Mouse (Mus musculus) CH12.LX (cell line): Measurements from ENCODE around the gene Tbc1d2b. TPM values are rescaled to one million over a fixed set of nuclear protein-coding genes. Genes with fewer than 3 reads are reported as not detected.

Experiments used
- DNase-seq: peaks from one replicate; pipeline ENCODE4 v3.0.0-alpha.2; 2013; ENCODE audit errors: extremely low read depth
- H3K27ac ChIP-seq: 2 replicates; pipeline ENCODE4 v1.5.1; 2012; ENCODE audit warnings: low read depth, mild to moderate bottlenecking, control low read depth, moderate library complexity; ENCODE audit not compliant: insufficient read depth
- H3K27me3 ChIP-seq: replicated peaks from 2 replicates; pipeline ENCODE3; 2012; ENCODE audit warnings: inconsistent platforms
- H3K36me3 ChIP-seq, 2 experiments: replicated peaks in 1 of 2; 2 replicates each; pipeline versions ENCODE3 to v1.6.1; 2012; ENCODE audit warnings: inconsistent platforms in 1 of 2, low read length in 1 of 2, mild to moderate bottlenecking in 1 of 2, mixed read lengths in 1 of 2, moderate library complexity in 1 of 2; ENCODE audit not compliant: control insufficient read depth in 1 of 2, insufficient read depth in 1 of 2
- H3K4me1 ChIP-seq, 2 experiments: 2 replicates each; pipeline ENCODE4 v1.6.1; 2012; ENCODE audit warnings: inconsistent platforms in 1 of 2, moderate library complexity in 1 of 2; ENCODE audit not compliant: insufficient read depth in 2 of 2, control insufficient read depth in 1 of 2
- H3K4me2 ChIP-seq: 2 replicates; pipeline ENCODE4 v1.6.1; 2012; ENCODE audit warnings: low read depth, mild to moderate bottlenecking, control low read depth; ENCODE audit not compliant: poor library complexity, insufficient read depth, severe bottlenecking
- H3K4me3 ChIP-seq, 3 experiments: fragments of 150-350 bp in 1 of 3; sonication (generic) in 1 of 3; replicated peaks in 1 of 3; 2 replicates each; pipeline versions ENCODE3 to v1.5.1; 2011 to 2012; ENCODE audit warnings: low read depth in 2 of 3, low read length in 2 of 3, mild to moderate bottlenecking in 2 of 3, moderate library complexity in 2 of 3, control low read depth in 1 of 3, improper control_type of control experiment in 1 of 3, inconsistent platforms in 1 of 3, mixed read lengths in 1 of 3; ENCODE audit not compliant: poor library complexity in 1 of 3
- H3K79me2 ChIP-seq: replicated peaks from 2 replicates; pipeline ENCODE4 v1.6.1; 2012; ENCODE audit warnings: mild to moderate bottlenecking, moderate library complexity; ENCODE audit not compliant: control insufficient read depth, poor library complexity, insufficient read depth, severe bottlenecking; ENCODE audit errors: extremely low read depth
- H3K9ac ChIP-seq: 2 replicates; pipeline ENCODE4 v1.6.1; 2012; ENCODE audit warnings: low read depth, mild to moderate bottlenecking, control low read depth, moderate library complexity; ENCODE audit not compliant: insufficient read depth
- H3K9me3 ChIP-seq: replicated peaks from 2 replicates; pipeline ENCODE3; 2012; ENCODE audit warnings: low read length, inconsistent platforms, mixed read lengths
- CHD1 ChIP-seq: IDR thresholded peaks from 2 replicates; pipeline ENCODE4 v1.6.1; 2012; ENCODE audit warnings: low read depth, low read length, improper control_type of control experiment, inconsistent platforms
- E2F4 ChIP-seq: IDR thresholded peaks from 2 replicates; pipeline ENCODE4 v1.6.1; 2011; ENCODE audit warnings: low read depth, low read length, improper control_type of control experiment; ENCODE audit not compliant: insufficient replicate concordance
- EP300 ChIP-seq: IDR thresholded peaks from 2 replicates; pipeline ENCODE4 v1.6.1; 2011; ENCODE audit warnings: low read length, improper control_type of control experiment
- GABPA ChIP-seq: IDR thresholded peaks from 2 replicates; pipeline ENCODE4 v1.6.1; 2012; ENCODE audit warnings: low read depth, low read length, improper control_type of control experiment, inconsistent platforms; ENCODE audit not compliant: insufficient replicate concordance
- IRF4 ChIP-seq: IDR thresholded peaks from 2 replicates; pipeline ENCODE4 v1.6.1; 2014; ENCODE audit warnings: low read depth, mild to moderate bottlenecking, inconsistent platforms, low read length, improper control_type of control experiment
- KAT2A ChIP-seq: IDR thresholded peaks from 2 replicates; pipeline ENCODE4 v1.6.1; 2012; ENCODE audit warnings: low read length, improper control_type of control experiment, inconsistent platforms; ENCODE audit not compliant: insufficient replicate concordance
- MAZ ChIP-seq: IDR thresholded peaks from 2 replicates; pipeline ENCODE4 v1.6.1; 2012; ENCODE audit warnings: low read depth, mild to moderate bottlenecking, inconsistent platforms, low read length, improper control_type of control experiment, moderate library complexity
- MXI1 ChIP-seq: IDR thresholded peaks from 2 replicates; pipeline ENCODE4 v1.6.1; 2011; ENCODE audit warnings: mild to moderate bottlenecking, low read depth, low read length, improper control_type of control experiment
- MYC ChIP-seq: IDR thresholded peaks from 2 replicates; pipeline ENCODE4 v1.6.1; 2011; ENCODE audit warnings: low read depth, mild to moderate bottlenecking, improper control_type of control experiment, low read length
- NRF1 ChIP-seq: IDR thresholded peaks from 2 replicates; pipeline ENCODE4 v1.6.1; 2014; ENCODE audit warnings: low read depth, mild to moderate bottlenecking, inconsistent platforms, low read length, improper control_type of control experiment, moderate library complexity
- RCOR1 ChIP-seq: conservative IDR thresholded peaks from 2 replicates; pipeline ENCODE4 v1.6.1; 2012; ENCODE audit warnings: low read depth, mild to moderate bottlenecking, inconsistent platforms, low read length, improper control_type of control experiment
- SIN3A ChIP-seq: IDR thresholded peaks from 2 replicates; pipeline ENCODE4 v1.6.1; 2012; ENCODE audit warnings: low read length, improper control_type of control experiment, inconsistent platforms
- TBP ChIP-seq: conservative IDR thresholded peaks from 2 replicates; pipeline ENCODE4 v1.6.1; 2011; ENCODE audit warnings: low read depth, low read length, improper control_type of control experiment
- TCF12 ChIP-seq: IDR thresholded peaks from 2 replicates; pipeline ENCODE4 v1.6.1; 2014; ENCODE audit warnings: low read depth, mild to moderate bottlenecking, inconsistent platforms, low read length, improper control_type of control experiment
- USF1 ChIP-seq: IDR thresholded peaks from 2 replicates; pipeline ENCODE4 v1.6.1; 2014; ENCODE audit warnings: low read depth, mild to moderate bottlenecking, inconsistent platforms, low read length, improper control_type of control experiment
- ZC3H11A ChIP-seq: IDR thresholded peaks from 2 replicates; pipeline ENCODE4 v1.6.1; 2012; ENCODE audit warnings: low read depth, mild to moderate bottlenecking, inconsistent platforms, low read length, improper control_type of control experiment
- ZKSCAN1 ChIP-seq: IDR thresholded peaks from 2 replicates; pipeline ENCODE4 v1.6.1; 2012; ENCODE audit warnings: low read depth, inconsistent platforms, low read length, improper control_type of control experiment, borderline replicate concordance
- ZMIZ1 ChIP-seq: IDR thresholded peaks from 2 replicates; pipeline ENCODE4 v1.6.1; 2012; ENCODE audit warnings: low read depth, mild to moderate bottlenecking, inconsistent platforms, low read length, improper control_type of control experiment
- ZNF384 ChIP-seq: IDR thresholded peaks from 2 replicates; pipeline ENCODE4 v1.6.1; 2012; ENCODE audit warnings: low read depth, low read length, improper control_type of control experiment, inconsistent platforms
- dilution Hi-C: fragments of 300-500 bp; cut with MboI; formaldehyde crosslinking; loops from 2 replicates; pipeline ENCODE4 v1.14.3; 2020; ENCODE audit warnings: low sequenced_read_pairs; ENCODE audit not compliant: extremely low pct_unique_long_range_greater_than_20kb, extremely low pct_ligation_motif_present
- in situ Hi-C: fragments of 300-500 bp; cut with MboI; formaldehyde crosslinking; loops from 3 replicates; pipeline ENCODE4 v1.14.3; 2019; ENCODE audit warnings: low sequenced_read_pairs, low pct_ligation_motif_present, low pct_unique_long_range_greater_than_20kb, mixed read lengths
- polyA plus RNA-seq: library from polyadenylated mRNA; unstranded; fragments of >175 nt; gene quantifications from 2 replicates; pipeline ENCODE4 v1.2.1, GENCODE M21; 2012; ENCODE audit warnings: low read depth; ENCODE audit not compliant: insufficient read length
- total RNA-seq, 2 experiments: library from RNA; depleted of rRNA; stranded (reverse); fragments of 300-350 nt in 1 of 2; fragments of >200 nt in 1 of 2; gene quantifications; 2 replicates each; pipeline ENCODE4 v1.2.3; 2012 to 2014

The Tbc1d2b gene
- total and polyA plus RNA-seq, 3 experiments: 0.60 to 1.3 (median 0.76) TPM

- Histone ChIP-seq H3K27me3 (no peaks in the 10 kb centered on the region), H3K4me3 (no peak overlapping the region), H3K27ac (no peak overlapping the region), H3K9me3 (no peaks in the 10 kb centered on the region), H3K79me2 (no peaks in the 10 kb centered on the region), H3K9ac (no peak overlapping the region), H3K4me1 (peaks cover 0 to 19% of the 10 kb centered on the region in 2 experiments; a peak in 2 of 4 replicates), H3K4me2 (no peak overlapping the region), H3K36me3 (no peaks in the 10 kb centered on the region)
- DNase-seq: no peak
- in situ Hi-C loops (no loop called here), dilution Hi-C loops (no loop called here)
- no peak for TF ChIP-seq KAT2A
- TF ChIP-seq IRF4: no peak
- no peak for TF ChIP-seq RCOR1
- TF ChIP-seq CHD1: no peak
- no peak for TF ChIP-seq ZMIZ1
- TF ChIP-seq USF1: no peak
- no peak for TF ChIP-seq MYC
- no peak for TF ChIP-seq ZNF384
- TF ChIP-seq NRF1: no peak
- no peak for TF ChIP-seq ZC3H11A
Observed at GRCm38 (mm10) chr9:90275500-90275899, 4.9 kb upstream of the Tbc1d2b start.

- no peak for DNase-seq
- TF ChIP-seq MXI1 (no peak), KAT2A (no peak), GABPA (no peak), SIN3A (no peak), USF1 (no peak), IRF4 (no peak), ZKSCAN1 (no peak)
- TF ChIP-seq, all 38 proteins: peak for 0
- Histone ChIP-seq H3K27me3 (no peaks in the 10 kb centered on the region), H3K79me2 (no peaks in the 10 kb centered on the region), H3K9me3 (no peaks in the 10 kb centered on the region), H3K9ac (no peak overlapping the region), H3K36me3 (no peaks in the 10 kb centered on the region), H3K4me2 (no peak overlapping the region), H3K4me3 (no peak overlapping the region), H3K4me1 (peaks cover 0 to 21% of the 10 kb centered on the region in 2 experiments; a peak in 2 of 4 replicates), H3K27ac (no peak overlapping the region)
- dilution Hi-C loops (no loop called here), in situ Hi-C loops (no loop called here)
Observed at GRCm38 (mm10) chr9:90274516-90274915, 3.9 kb upstream of the Tbc1d2b start.

GRCm38 (mm10) chr9:90272346-90272745, 1.7 kb upstream of the Tbc1d2b start:
- in situ Hi-C loops (no loop called here), dilution Hi-C loops (no loop called here)
- no peak overlapping the region for H3K9ac ChIP-seq
- DNase-seq: no peak
- TF ChIP-seq ZMIZ1 (no peak), NRF1 (no peak), ZKSCAN1 (no peak), E2F4 (no peak), MAZ (no peak), MYC (no peak), EP300 (no peak), TBP (no peak), TCF12 (no peak)
- no peak overlapping the region for H3K27ac ChIP-seq
- H3K4me1 ChIP-seq: peaks cover 0 to 27% of the 10 kb centered on the region in 2 experiments; a peak in 2 of 4 replicates
- no peak overlapping the region for H3K4me2 ChIP-seq
- H3K36me3 ChIP-seq: no peaks in the 10 kb centered on the region
- no peaks in the 10 kb centered on the region for H3K27me3 ChIP-seq
- no peaks in the 10 kb centered on the region for H3K79me2 ChIP-seq
- H3K4me3 ChIP-seq: no peak overlapping the region
- H3K9me3 ChIP-seq: no peaks in the 10 kb centered on the region
